Mouse (Mus musculus): ENCODE data around the gene Hspbp1. TPM values are rescaled to one million over a fixed set of nuclear protein-coding genes. Genes with fewer than 3 reads are reported as not detected.

Hspbp1 gene
- polyA plus RNA-seq, 1 experiment = 39.4 TPM

DNA sequence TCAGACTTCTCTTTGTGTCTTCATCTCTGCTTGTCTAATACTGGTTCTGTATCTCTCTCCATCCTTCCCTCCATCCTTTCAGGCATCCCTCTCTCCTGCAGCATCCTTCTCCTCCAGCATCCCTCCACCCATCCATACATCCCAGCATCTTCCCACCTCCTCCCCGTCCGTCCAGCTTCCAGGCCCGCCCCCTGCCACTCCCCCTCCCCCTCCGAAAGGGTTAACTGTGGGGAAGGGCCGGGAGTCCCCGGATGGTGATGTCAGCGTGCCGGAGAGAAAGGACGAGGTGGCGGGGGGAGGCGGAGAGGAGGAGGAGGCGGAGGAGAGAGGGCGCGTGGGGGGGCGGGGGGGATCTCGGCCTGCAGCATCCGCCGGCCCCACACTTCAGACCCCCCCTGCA, 5.5 kb upstream of the Hspbp1 start, which contains the start of gene Brsk1:
Gene Brsk1, plus strand, starts transcription at position 218 of the 400 bp plus-strand sequence.
- no peak for TF ChIP-seq CTCF (conservative IDR thresholded peaks at IDR 0.05; ENCODE audit: insufficient read depth, insufficient read length, low read depth, low read length)
- no peak for TF ChIP-seq POLR2A (IDR thresholded peaks at IDR 0.05; ENCODE audit: low read depth, low read length)
- Histone ChIP-seq H3K27ac (ENCODE audit: insufficient read depth, low read depth, low read length) (no peak within 1 kb of the TSS), H3K36me3 (ENCODE audit: control insufficient read depth, insufficient read depth, low read length) (no peaks in the 10 kb centered on the region), H3K4me1 (ENCODE audit: control insufficient read depth, insufficient read depth, low read length) (no peaks in the 10 kb centered on the region), H3K27me3 (replicated peaks; ENCODE audit: control insufficient read depth, insufficient read depth, low read length) (no peaks in the 10 kb centered on the region), H3K4me3 (ENCODE audit: insufficient read depth, low read depth, low read length) (peak within 1 kb of the TSS; percentile 50; the same call in 1 of the 2 replicates)
- peak; percentile 30 for DNase-seq
- 0% methylated on average over 12 of the region's 18 CpGs for WGBS

DNA sequence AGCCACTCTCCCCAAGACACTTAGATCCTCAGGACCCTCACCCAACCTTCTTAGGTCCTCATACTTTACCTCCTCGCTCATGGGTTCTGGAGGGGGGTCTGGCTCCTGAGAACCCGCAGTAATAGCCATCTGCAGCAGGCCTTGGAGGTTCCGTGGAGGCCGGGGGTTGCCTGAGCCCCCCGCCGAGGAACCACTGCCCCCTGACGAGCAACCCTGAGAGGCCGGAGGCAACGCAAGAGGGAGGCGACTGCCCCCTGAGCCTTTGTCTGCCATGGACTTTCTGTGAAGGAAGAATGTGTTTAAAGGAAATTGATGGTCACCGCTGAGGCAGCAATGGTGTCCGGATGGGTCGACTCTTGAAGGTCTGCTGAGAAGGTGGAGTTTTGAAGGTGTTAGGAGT, 665 bp downstream of the Hspbp1 start:
- TF ChIP-seq CTCF (conservative IDR thresholded peaks at IDR 0.05; ENCODE audit: insufficient read depth, insufficient read length, low read depth, low read length) (no peak), POLR2A (IDR thresholded peaks at IDR 0.05; ENCODE audit: low read depth, low read length) (no peak)
- Histone ChIP-seq H3K4me3 (ENCODE audit: insufficient read depth, low read depth, low read length) (peak overlapping the region; percentile 70), H3K36me3 (ENCODE audit: control insufficient read depth, insufficient read depth, low read length) (no peaks in the 10 kb centered on the region), H3K27ac (ENCODE audit: insufficient read depth, low read depth, low read length) (peak overlapping the region; percentile 14; the same call in 1 of the 2 replicates), H3K4me1 (ENCODE audit: control insufficient read depth, insufficient read depth, low read length) (no peaks in the 10 kb centered on the region; the same call in 1 of the 2 replicates), H3K27me3 (replicated peaks; ENCODE audit: control insufficient read depth, insufficient read depth, low read length) (no peaks in the 10 kb centered on the region)
- 2% methylated on average over 13 of the region's 13 CpGs for WGBS
- no peak for DNase-seq

- H3K27me3 ChIP-seq (replicated peaks; ENCODE audit: control insufficient read depth, insufficient read depth, low read length) = no peaks in the 10 kb centered on the region
- H3K4me1 ChIP-seq (ENCODE audit: control insufficient read depth, insufficient read depth, low read length) = no peaks in the 10 kb centered on the region; the same call in 1 of the 2 replicates
- H3K4me3 ChIP-seq (ENCODE audit: insufficient read depth, low read depth, low read length) = no peak overlapping the region
- TF ChIP-seq POLR2A (IDR thresholded peaks at IDR 0.05; ENCODE audit: low read depth, low read length) (no peak), CTCF (conservative IDR thresholded peaks at IDR 0.05; ENCODE audit: insufficient read depth, insufficient read length, low read depth, low read length) (no peak)
- DNase-seq = no peak
- WGBS = 83% methylated on average over 5 of the region's 5 CpGs
- no peak overlapping the region for H3K27ac ChIP-seq (ENCODE audit: insufficient read depth, low read depth, low read length)
- no peaks in the 10 kb centered on the region for H3K36me3 ChIP-seq (ENCODE audit: control insufficient read depth, insufficient read depth, low read length)
Measured at GRCm38 (mm10) chr7:4683307-4683706, 1.6 kb downstream of the Hspbp1 start.

DNA sequence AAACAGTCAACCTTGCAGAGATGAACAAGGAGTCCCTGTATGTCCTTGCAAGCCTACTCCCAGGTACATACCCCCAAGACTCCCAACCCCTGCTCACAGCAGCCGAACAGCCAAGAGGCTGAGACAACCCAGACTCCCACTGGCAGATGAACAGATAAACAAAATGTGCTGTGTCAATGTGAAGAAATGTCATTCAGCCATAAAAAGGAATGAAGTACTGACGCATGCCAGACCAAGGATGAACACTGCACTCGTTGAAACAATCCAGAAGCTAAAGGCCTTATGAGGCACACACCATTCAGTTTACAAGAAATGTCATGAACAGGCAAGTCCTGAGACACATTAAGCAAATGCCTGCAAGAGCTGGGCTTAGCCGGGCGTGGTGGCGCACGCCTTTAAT, 9.7 kb downstream of the Hspbp1 start:
- no peak for TF ChIP-seq CTCF (conservative IDR thresholded peaks at IDR 0.05; ENCODE audit: insufficient read depth, insufficient read length, low read depth, low read length)
- TF ChIP-seq POLR2A (IDR thresholded peaks at IDR 0.05; ENCODE audit: low read depth, low read length) = no peak
- WGBS = 93% methylated on average over 7 of the region's 7 CpGs
- Histone ChIP-seq H3K4me3 (ENCODE audit: insufficient read depth, low read depth, low read length) (no peak overlapping the region), H3K27me3 (replicated peaks; ENCODE audit: control insufficient read depth, insufficient read depth, low read length) (no peaks in the 10 kb centered on the region), H3K36me3 (ENCODE audit: control insufficient read depth, insufficient read depth, low read length) (no peaks in the 10 kb centered on the region; the same call in 1 of the 2 replicates), H3K27ac (ENCODE audit: insufficient read depth, low read depth, low read length) (no peak overlapping the region), H3K4me1 (ENCODE audit: control insufficient read depth, insufficient read depth, low read length) (peaks cover 3% of the 10 kb centered on the region; the same call in 1 of the 2 replicates)
- no peak for DNase-seq

DNA sequence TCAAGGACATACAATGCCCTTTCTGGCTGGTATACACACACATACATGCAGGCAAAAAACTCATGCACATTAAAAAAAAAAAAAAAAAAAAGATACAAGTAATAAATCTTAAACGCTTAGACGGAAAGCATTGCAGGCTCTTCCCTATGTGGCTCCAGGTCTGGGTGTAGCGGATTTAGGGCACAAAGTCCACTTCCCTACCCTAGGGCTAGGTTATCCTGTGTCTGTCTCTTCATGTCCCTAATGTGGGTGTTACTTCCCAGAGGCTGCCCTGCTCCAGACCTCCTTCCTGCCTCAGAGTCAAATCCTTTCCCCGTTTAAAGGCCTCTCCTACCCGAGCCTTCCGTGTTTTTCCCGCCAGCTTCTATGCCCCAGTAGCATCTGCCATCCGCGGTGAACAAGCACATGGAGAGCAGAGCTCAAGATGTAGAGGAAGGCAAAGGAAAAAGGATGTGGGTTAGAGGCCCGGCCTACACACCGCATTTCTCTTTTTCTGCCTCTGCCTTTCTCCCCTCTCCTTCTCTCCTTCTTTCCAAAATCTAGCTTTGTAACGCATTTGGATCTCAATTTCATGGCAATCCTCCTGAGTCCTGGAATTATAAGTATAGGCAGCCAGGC, 10.6 kb downstream of the Hspbp1 start:
- H3K27ac ChIP-seq (ENCODE audit: insufficient read depth, low read depth, low read length) = no peak overlapping the region

DNA sequence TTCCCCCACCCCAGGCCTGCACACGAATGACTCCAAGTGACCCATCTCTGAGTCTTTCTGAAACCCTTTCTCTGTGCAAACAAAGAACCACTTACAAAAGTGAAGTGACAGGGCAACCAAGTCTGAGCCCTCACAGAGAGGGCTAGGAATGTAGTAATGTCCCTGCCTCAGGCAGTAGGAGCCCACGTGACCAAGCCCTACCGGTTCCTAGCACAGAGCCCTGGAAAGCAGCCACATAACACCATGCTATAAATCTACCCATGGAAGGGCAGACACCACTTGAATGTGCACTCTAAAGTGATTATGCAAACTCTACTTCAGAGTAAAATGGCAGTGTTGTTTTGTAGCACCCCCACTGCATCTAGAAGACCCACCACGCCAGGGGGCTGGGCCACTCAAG, 12.9 kb downstream of the Hspbp1 start:
- Histone ChIP-seq H3K36me3 (ENCODE audit: control insufficient read depth, insufficient read depth, low read length) (no peaks in the 10 kb centered on the region; the same call in none of the 2 replicates), H3K27me3 (replicated peaks; ENCODE audit: control insufficient read depth, insufficient read depth, low read length) (no peaks in the 10 kb centered on the region), H3K4me1 (ENCODE audit: control insufficient read depth, insufficient read depth, low read length) (peaks cover 3% of the 10 kb centered on the region; the same call in 1 of the 2 replicates), H3K27ac (ENCODE audit: insufficient read depth, low read depth, low read length) (peak overlapping the region; percentile 71), H3K4me3 (ENCODE audit: insufficient read depth, low read depth, low read length) (no peak overlapping the region)
- TF ChIP-seq POLR2A (IDR thresholded peaks at IDR 0.05; ENCODE audit: low read depth, low read length) (no peak), CTCF (conservative IDR thresholded peaks at IDR 0.05; ENCODE audit: insufficient read depth, insufficient read length, low read depth, low read length) (no peak)
- 49% methylated on average over 4 of the region's 4 CpGs for WGBS
- DNase-seq = peak; percentile 60

More for the DNA sequence above, 10.6 kb downstream of the Hspbp1 start:
- Histone ChIP-seq H3K27me3 (replicated peaks; ENCODE audit: control insufficient read depth, insufficient read depth, low read length) (no peaks in the 10 kb centered on the region), H3K36me3 (ENCODE audit: control insufficient read depth, insufficient read depth, low read length) (no peaks in the 10 kb centered on the region; the same call in 1 of the 2 replicates), H3K4me3 (ENCODE audit: insufficient read depth, low read depth, low read length) (no peak overlapping the region), H3K4me1 (ENCODE audit: control insufficient read depth, insufficient read depth, low read length) (peaks cover 3% of the 10 kb centered on the region; the same call in 1 of the 2 replicates)
- TF ChIP-seq POLR2A (IDR thresholded peaks at IDR 0.05; ENCODE audit: low read depth, low read length) (no peak), CTCF (conservative IDR thresholded peaks at IDR 0.05; ENCODE audit: insufficient read depth, insufficient read length, low read depth, low read length) (no peak)
- 79% methylated on average over 12 of the region's 12 CpGs for WGBS
- no peak for DNase-seq

- H3K4me3 ChIP-seq (ENCODE audit: insufficient read depth, low read depth, low read length) = no peak overlapping the region
- WGBS = 90% methylated on average over 8 of the region's 8 CpGs
- H3K27ac ChIP-seq (ENCODE audit: insufficient read depth, low read depth, low read length) = peak overlapping the region; percentile 26; the same call in 1 of the 2 replicates
- no peak for DNase-seq
- peaks cover 3% of the 10 kb centered on the region; the same call in 1 of the 2 replicates for H3K4me1 ChIP-seq (ENCODE audit: control insufficient read depth, insufficient read depth, low read length)
- TF ChIP-seq POLR2A (IDR thresholded peaks at IDR 0.05; ENCODE audit: low read depth, low read length) (no peak), CTCF (conservative IDR thresholded peaks at IDR 0.05; ENCODE audit: insufficient read depth, insufficient read length, low read depth, low read length) (no peak)
- H3K27me3 ChIP-seq (replicated peaks; ENCODE audit: control insufficient read depth, insufficient read depth, low read length) = no peaks in the 10 kb centered on the region
- H3K36me3 ChIP-seq (ENCODE audit: control insufficient read depth, insufficient read depth, low read length) = no peaks in the 10 kb centered on the region; the same call in none of the 2 replicates
Measured at GRCm38 (mm10) chr7:4670655-4671255, 14.1 kb downstream of the Hspbp1 start.

Data from kidney, adult 2 months (tissue).